Mouse (Mus musculus) ovary, postnatal 10 days (tissue): Measurements from ENCODE around the gene Acap2.

ENCODE experiments used
- DNase-seq: peaks from one replicate; pipeline ENCODE4 v3.0.0; 2022; ENCODE audit warnings: low spot score

The Acap2 gene

GRCm38 (mm10) chr16:31046217-31046659 lies 154.8 kb downstream of the Acap2 start:
- DNase-seq: no peak

- DNase-seq: no peak
These were observed 155.8 kb downstream of the Acap2 start for GRCm38 (mm10) chr16:31045211-31045610.

GRCm38 (mm10) chr16:31043136-31043535 lies 157.9 kb downstream of the Acap2 start:
- DNase-seq: no peak
